Mouse (Mus musculus) spleen, adult 12 weeks (tissue): ENCODE measurements around the gene Vsx1.
A peak's percentile ranks its signal among the peaks of the same experiment; 100 is the strongest.

Experiments
- DNase-seq: peaks from one replicate; pipeline ENCODE4 v3.0.0; 2022; ENCODE audit warnings: low spot score

Vsx1 gene

DNA sequence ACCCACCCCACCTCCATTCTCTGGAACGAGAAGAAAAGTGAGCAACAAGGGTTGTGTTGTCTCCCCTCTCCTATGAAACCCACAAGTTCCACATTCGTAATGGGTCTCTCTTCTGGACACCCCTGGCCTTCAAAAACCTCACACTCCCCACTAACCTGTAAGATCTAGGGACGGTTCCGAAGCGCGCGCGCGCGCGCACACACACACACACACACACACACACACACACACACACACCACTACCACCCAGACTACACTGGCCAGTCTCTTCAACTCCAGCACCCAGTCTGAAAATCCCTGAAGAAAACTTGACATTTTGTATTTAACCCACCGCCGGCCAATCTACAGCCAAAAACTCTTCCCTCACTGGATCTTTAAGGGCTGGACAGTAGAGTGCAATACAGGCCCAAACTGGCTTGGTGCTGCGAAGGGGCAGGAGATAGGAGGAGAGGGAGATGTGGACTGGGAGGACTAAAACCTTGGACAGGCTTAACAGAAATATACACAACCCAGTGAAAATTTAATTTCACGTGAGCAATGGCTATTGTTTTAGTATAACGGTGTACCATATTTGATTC lies at the start of gene Vsx1:
TSS of gene Vsx1 (minus strand) at position 138 of the 578 bp plus-strand sequence.
- no peak for DNase-seq

DNA sequence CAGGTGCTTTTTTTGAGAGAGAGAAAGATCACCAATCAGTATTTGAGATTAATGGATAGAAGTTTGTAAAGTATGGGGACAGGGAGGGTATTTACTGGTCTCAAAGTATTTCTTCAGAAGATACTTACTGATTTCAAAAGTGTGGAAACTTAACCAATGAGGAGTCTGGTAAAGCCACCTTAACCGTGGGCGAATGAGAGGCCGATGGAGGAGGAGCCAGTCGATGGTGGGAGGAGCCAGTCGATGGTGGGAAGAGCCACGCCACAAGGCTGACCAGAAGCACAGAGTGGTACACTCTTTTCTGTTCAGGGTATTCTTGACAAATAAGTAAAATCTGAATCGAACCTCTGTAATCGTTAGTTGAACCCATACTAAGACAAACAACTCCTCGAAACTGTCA lies 48.7 kb upstream of the Vsx1 start:
- DNase-seq = no peak

DNA sequence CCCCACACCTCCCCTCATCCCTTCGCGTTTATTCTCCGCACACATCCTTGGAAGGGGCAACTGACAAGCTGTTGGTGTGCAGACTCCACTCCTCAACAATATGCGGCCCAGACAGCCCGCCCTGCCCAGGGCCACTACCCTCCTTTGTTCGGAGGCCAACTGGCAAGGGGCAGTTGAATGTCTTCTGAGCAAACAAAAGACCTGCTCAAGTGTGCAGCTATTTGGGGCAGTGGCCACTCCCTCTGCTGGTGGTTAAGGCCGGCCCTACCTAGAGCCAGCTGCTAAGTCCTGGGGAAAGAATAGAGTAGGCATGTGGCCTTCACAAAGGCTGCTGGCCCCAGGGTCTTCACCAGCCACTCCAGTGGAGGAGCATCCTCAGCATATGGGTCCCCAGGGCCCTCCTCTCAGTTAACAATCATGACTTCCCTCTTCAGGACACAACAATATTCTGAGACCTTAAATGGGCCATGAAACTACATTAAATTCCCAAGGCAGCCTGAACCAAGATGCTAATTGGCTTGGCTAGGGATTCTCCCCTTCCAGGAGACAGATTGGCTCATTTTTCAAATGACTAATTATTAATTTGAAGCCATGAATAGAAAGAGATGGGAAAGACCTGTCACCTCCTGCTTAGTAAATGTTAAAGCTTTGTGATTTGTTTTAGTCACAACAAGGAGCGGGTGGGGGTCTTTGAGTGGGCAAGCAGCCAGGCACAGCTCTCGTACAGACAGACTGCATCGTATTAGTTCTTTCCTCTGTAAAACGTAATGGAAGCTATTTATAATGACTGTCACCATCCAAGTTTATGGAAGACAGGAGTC lies 46.8 kb upstream of the Vsx1 start:
- DNase-seq = no peak

DNA sequence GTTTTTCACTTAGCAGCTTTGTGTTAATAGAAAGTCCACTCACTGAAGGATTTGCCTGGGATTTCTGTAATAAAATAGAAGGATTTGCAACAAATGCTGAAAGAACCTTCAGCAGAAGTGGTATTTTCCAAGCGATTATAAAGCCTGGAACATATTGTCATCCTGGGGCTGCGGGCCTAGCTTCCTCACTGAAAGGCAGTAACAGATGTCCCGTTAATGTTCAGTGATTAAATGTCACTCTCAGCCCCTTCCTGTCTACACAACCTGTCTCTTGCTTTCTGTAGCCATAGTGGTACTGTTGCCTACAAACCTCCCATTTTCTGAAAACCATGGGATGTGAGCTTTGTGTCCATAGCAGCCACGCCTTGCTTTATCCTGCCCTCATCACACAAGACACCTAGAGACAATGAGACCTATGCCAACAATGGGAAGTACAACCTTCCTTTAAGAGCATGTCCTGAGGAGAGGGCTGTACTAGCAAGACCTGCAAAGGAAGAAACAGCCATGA lies 23.1 kb upstream of the Vsx1 start:
- DNase-seq = no peak

DNA sequence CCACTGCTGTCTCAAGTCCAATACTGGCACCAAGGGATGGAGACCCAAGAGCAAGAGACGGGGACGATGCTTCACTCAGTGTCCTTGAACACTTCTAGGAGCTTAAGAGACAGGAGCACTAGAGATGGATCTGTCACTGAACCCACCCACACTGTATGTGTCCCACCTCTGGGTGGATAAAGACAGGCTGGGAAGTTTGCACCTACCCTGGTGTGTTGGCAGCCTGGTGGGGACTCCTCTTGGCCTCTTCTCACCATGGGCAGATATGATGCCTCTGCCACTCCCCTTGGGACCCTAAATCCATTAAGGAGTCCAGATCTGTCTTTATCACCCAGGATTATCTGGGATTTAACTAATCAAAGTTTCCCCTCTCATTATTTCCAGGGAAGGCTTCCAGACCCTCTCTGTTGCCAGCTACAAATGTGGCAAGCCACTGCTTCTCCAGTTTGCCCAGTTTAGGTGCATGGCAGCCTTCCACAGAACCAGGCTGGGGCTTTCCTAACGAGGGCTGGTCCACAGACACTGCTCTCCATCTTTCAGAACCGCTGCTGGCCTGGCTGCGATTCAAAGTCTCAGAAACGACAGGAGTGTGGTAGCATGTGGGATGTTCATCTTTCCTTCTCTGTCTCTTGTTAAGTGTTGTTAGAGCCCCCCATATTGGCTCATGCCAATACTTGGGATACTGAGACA lies 2.5 kb upstream of the Vsx1 start:
- no peak for DNase-seq

DNA sequence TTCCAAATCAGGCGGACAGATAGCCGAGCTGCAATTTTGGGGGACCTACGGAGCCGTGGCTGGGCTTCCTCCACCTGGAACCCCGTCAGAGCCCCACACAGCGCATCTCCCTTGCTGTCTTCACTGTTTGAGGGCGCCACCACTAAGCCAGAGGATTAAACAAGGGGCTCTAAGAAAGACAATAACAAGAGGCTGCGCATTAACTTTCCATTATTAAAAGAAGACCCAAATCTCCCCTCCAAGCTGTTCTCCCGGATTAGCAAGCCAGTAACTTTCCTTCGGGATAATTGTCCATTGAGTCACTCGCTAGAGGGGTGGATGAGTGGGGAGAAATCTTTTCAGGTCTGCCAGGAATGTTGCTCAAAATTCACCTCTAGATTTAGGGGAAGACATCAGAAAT lies 1.1 kb upstream of the Vsx1 start:
- DNase-seq = no peak

DNA sequence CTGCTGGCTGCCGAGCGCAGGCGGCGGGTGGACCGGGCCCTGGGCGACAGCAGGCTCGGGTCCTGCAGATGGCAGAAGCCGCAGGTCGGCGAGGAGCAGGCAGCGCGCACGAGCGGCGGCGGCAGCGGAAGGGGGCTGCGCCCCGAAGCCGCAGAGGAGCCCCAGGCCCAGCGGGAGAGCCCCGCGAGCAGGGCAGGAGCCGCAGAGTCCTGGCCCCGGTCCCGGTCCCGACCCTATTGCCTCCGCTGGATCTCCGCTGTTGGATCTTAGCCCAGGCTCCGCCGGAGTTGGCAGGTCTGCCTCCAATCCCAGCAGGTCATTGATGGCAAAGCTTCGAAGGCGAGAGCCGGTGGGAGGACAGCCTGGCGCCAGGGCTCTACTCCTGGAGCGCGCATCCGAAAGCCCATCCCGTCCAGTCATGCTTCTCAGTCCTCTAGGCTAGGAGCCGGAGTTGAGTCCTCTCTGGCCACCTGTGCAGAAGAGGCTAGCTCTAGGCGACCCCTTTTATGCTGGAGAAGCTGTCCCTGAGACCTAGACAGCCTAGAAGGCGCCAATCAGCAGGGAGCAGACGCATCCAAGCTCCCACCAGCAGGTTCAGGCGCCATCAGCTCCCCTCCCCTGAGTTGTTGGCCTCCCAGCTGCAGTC lies 496 bp downstream of the Vsx1 start:
- DNase-seq = no peak

DNA sequence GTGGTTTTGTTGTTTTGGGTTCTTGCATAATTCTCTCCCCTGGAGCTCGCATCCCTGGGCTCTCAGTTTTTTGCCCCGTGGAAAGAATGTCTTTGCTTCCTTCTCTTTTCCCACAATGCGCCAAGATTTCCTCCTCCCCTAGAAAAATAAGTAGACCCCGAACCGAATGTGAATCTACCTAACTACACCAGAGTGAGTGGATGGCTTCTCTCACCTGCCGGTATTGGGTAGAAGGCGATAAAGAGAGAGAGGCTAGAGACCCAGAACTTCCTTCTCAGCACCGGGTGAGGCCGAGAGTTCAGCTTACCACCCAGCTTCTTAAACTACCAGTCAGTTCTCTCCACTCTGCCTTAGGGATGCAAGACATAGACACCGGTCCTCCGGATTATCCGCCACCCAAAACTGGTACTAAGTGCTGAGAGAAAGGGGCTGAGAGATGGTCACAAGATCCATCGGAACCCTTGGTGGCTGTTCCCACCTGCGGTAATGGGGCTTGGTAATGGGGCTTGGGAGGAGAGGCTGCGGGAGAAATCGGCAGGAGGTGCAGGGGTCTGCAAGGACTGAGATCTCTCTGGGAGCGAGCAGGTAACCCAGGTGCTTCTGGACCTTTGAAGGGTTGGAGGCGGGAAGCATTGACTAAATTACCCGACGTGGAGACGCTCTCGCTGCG lies 1.2 kb downstream of the Vsx1 start:
- no peak for DNase-seq

DNA sequence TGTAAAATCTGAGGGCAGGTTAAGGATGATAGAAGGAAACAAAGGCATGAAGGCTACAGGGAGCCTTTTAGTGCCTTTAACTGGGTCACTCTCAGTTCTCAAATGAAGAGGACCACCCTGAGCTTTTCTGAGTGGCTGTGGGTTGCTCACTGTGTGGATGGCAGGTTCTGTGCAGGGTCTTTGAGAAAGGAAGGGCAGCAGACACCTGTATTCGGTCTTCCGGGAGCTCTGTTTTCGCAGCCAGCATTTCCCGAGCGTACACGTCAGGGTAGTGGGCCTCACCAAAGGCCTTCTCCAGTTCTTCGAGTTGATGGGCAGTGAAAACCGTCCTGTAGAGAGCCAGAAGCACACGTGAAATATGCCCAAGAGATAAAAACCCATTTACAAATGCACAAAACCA lies 3.8 kb downstream of the Vsx1 start:
- DNase-seq = no peak

DNA sequence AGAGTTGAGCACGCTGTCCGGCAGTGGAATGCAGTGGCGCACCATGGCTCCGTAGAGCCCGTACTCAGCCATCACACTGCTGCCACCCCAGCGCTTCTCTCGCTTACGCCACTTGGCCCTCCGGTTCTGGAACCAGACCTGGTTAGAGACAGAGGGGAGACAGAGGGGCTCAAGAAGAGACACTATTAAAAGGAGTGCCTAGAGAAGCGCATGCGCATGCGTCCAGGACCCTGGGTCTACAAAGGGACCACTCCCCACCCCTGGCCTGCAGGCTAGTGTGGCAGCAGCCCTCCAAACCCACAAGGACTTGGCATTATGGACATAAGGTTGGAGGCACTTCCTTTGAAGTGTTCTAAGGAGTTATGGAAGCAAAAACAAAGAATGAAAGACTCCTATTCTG lies 4.7 kb downstream of the Vsx1 start:
- no peak for DNase-seq

DNA sequence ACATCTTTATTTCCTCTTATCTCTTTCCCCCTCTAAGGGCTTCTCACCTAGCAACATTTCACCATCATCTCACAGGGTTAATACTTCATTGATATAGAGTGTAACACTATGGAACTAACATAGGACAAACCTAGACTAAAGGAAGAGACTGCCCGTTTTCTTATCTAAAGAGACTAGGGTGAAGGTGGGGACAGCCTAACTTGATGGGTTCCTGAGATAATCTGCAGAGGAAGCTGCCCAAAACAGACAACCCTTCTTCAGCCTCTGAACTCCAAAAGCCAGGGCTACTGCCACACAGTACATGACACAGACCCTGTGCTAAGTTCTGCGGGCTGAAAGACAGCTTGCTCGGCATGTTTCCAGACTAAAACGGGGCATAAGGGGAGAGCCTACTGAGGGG lies 7.6 kb downstream of the Vsx1 start:
- no peak for DNase-seq

DNA sequence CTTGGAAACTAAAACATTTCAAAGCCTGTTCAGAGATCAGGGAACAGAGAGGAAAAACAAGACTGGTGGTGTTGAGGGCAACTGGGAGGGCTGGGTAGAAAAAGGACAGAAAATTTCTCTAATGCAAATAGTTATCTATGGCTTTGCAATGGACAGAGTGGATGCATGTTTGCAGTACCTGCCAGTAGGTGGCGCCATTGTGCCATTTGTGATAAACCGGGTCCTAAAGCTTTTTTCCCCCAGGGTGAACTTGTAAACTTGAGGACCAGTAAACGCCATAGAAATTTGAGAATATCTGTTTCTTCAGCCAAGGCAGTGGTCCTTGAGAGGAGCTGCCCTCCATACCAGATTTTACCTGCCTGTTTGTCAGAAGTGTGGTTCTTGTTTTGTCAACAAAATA lies 10.8 kb downstream of the Vsx1 start:
- DNase-seq = peak; percentile 55

DNA sequence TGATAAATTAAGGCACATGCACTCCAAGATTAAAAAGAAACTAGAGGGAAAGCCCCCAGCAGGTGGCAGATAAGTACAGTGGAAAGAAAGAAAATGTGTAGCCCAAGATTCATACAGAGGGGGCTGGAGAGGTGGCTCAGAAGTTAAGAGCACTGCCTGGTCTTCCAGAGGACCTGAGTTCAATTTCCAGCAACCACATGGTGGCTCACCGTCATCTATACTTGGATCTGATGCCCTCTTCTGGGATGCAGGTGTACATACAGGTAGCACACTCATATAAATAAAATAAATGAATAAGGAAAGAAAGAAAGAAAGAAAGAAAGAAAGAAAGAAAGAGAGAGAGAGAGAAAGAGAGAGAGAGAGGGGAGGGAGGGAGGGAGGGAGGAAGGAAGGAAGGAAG lies 13.6 kb downstream of the Vsx1 start:
- no peak for DNase-seq

DNA sequence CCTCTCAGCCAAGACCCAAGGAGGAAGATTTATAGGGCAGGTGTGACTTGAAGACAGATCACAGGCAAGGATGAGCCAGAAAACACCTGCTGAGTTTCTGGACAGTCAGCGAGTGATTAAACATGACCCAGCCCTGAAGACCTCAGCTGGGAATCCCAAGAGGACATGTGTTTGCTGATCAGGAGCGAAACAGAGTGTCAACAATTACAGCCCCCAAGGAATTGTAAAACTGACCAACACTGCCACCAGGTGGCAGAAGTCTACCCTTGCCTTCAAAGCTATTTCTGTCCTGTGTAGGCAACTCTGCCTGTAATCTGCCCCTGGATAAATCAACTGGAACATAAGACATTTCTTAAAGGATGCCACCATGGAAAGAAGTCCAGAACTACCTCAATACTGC lies 14.3 kb downstream of the Vsx1 start:
- DNase-seq = peak; percentile 56

DNA sequence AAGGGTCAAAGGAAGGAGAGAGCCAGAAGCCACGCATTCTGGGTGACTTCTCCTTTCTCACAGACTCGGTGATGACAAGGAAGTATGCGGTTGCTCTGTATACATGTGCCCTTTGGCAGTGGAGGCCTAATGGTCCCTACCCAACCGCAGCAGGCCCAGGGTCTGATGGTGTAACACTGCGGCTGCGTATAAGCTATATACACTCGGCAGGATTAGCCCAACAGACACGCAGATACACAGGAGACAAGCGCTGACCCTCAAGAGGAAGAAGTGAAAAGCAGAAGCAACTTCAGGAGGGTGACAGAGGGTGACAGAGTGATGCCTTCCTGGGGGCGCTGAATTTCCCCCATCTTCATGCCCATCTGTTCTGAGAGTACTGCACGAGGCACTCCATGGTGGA lies 15.2 kb downstream of the Vsx1 start:
- peak; percentile 41 for DNase-seq

DNA sequence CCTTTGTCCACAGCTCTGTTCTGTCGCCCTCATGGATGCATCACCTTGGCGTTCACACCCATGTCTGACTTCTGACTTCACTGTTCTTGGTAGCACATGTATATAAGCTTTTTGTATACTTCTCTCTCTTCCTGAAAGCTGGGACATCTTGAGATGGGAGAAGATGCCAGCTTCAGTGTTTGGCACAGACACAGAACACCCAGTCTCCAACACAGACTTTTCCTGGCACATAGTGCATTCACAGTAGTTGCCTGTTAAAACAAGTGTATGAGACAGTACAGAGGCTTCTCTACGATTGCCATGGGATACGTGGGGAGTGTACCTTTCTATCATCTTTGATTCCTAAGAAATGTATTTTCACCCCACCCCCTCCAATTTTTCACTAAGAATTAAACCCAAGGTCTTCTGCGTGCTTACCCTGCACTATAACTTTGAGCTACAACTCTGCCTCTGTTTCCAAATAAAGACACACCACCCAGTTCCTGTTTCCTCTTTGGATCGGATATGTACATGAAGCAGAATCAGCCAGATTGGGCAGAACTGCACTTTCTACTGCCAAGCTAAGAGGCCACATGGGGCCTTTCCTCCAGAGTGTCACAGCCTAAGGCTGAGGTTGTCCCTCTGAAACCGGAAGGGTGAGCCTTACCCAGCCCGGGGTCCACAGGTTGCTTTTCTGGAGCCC lies 17.4 kb downstream of the Vsx1 start:
- no peak for DNase-seq

DNA sequence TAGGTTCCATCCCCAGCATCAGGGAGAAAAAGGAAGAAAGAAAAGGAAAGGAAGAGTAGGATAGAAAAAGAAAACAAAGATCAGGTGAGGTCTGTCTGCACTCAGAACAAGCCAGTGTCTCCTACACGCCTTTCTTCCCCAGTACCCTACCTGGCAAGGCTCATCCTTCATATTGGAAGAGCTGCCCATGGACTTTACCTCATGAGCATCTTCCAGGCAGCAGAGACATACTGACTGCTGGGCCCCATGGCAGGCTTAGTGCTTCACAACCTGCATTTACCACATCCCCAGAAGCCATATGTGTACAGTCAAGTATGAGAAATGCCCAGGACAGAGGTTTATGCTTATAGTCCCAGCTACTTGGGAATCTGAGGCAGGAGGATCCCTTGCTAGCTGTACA lies 18.2 kb downstream of the Vsx1 start:
- no peak for DNase-seq

DNA sequence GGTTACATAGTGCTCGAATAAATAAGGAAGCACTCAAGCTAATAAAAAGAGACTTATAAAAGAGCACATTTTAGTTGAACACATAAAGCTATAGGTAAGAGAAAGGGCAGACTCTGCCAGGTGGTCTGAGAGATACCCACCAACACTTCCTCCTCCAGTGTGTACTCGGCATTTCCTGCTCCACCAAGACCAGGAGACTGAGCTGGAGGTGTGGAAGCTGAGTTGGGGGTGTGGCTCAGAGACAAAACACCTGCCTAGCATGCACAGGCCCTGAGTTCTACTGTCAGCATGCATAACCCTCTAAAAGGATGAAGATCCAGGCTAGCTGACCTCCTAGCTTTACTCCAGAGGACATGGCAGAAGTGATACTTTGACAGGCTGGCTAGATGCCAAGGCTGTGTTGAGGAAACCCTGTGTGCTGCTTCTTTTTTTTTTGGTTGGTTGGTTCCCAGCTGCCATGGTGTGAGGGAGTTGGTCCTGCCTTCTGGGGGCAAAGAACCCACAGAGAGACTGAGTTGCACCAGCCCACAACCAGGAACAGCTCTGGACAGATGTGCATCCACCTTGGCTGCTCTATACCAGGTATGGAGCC lies 19.6 kb downstream of the Vsx1 start:
- no peak for DNase-seq

DNA sequence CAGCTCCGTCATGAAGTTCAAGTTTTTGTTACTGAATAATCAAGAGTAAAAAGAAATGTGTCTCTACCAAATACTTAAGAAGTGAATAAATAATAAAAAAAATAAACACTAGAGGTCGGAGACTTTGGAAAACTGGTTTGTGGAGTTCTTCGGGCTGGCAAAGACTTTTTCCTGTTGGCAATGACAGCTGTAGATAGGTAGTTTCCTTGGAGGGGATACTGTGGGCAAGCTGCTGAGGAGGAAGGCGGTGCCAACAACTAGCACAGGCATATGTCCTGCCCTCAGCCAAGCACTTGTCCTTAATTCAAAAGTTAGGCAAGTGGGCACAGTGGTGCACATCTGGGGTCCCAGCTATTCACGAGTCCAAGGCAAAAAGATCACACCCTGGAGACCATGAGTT lies 20.2 kb downstream of the Vsx1 start:
- DNase-seq = no peak

DNA sequence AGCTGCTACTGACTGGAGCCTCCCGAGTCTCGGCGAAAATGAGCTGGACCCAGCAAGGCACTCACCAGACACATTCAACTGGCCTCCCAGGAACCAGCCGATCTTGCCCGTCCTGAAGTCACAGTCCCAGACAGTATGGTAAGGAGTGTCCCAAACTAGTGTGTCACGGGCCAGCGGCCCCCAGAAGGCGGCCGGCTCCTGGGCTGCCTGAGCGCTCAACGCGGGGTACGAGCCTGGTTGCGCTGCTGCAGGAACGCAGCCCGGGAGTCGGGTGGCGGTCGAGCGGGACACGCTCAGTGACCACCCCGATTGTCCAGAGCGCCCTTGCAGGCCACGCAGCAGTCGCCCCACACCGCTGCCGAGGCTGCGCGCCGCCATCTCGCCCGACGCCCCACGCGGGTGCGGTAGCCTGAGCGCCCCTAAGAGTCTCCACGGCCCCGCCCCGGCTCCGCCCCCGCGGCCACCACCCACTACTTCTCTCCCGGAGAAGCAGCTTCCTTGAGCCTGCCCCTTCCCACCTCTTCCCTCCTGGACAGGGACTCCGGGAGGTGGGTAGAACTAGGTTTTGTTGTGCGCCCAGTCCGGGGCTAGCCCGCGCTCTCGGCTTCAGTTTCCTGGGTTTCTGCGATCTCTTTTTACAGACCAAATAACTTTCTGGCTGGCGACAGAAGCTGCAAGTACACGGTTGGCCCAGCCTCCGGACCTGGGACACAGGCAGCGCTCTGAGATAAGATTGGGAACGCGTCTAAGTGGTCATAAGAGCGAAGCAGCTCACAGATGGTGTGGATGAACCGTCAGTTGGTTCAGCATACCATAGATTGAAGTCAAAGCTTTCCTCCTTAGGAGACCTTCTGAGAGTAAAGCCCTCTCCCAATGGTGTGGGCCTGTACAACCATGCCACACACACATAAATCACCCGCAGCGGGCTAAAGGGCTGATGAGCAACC lies 21.1 kb downstream of the Vsx1 start, which contains the start of gene Acss1:
TSS of gene Acss1 (minus strand) at position 681 of the 947 bp plus-strand sequence.
- DNase-seq = peak; percentile 81
